Mouse (Mus musculus) embryonic facial prominence, embryonic 13.5 days (tissue): Measurements from ENCODE around the gene Jund. TPM values are rescaled to one million over a fixed set of nuclear protein-coding genes. Genes with fewer than 3 reads are reported as not detected.
A peak's percentile ranks its signal among the peaks of the same experiment; 100 is the strongest.

Experiments used
- ATAC-seq: fragments of 200-750 bp; cut with Nextera tagmentation; 2 replicates; pipeline ENCODE4 v1.8.0; 2017; ENCODE audit warnings: low read depth; ENCODE audit not compliant: insufficient number of reproducible peaks, insufficient read depth, low FRiP score, low TSS enrichment
- H3K27ac ChIP-seq: fragments of 300-500 bp; sonication (generic); 2 replicates; pipeline ENCODE4 v1.5.1; 2015; ENCODE audit warnings: moderate library complexity, mild to moderate bottlenecking, inconsistent platforms
- H3K27me3 ChIP-seq: fragments of 300-500 bp; sonication (generic); 2 replicates; pipeline ENCODE4 v1.6.1; 2015; ENCODE audit warnings: mild to moderate bottlenecking, inconsistent platforms
- H3K36me3 ChIP-seq: fragments of 300-500 bp; sonication (generic); 2 replicates; pipeline ENCODE4 v1.6.1; 2015; ENCODE audit warnings: mild to moderate bottlenecking, inconsistent platforms
- H3K4me1 ChIP-seq: fragments of 300-500 bp; sonication (generic); 2 replicates; pipeline ENCODE4 v1.6.1; 2015; ENCODE audit warnings: inconsistent platforms
- H3K4me2 ChIP-seq: fragments of 300-500 bp; sonication (generic); 2 replicates; pipeline ENCODE4 v1.6.1; 2015; ENCODE audit warnings: moderate library complexity, mild to moderate bottlenecking, inconsistent platforms
- H3K4me3 ChIP-seq: fragments of 300-500 bp; sonication (generic); 2 replicates; pipeline ENCODE4 v1.5.1; 2015; ENCODE audit warnings: mild to moderate bottlenecking, inconsistent platforms
- H3K9ac ChIP-seq: fragments of 300-500 bp; sonication (generic); 2 replicates; pipeline ENCODE4 v1.6.1; 2015; ENCODE audit warnings: mild to moderate bottlenecking, inconsistent platforms
- H3K9me3 ChIP-seq: fragments of 300-500 bp; sonication (generic); 2 replicates; pipeline ENCODE4 v1.6.1; 2016; ENCODE audit warnings: inconsistent platforms
- WGBS: fragments of 180-500 bp; shearing (Covaris S2); methylation state at CpG from one replicate; pipeline ENCODE4 v1.1.7; 2015; ENCODE audit warnings: mixed read lengths; 5-methylcytosine and 5-hydroxymethylcytosine counted together
- polyA plus RNA-seq: library from polyadenylated mRNA; unstranded; fragments of >200 nt; fragmentation: Nextera tagmentation; extraction: Ambion mirVana; gene quantifications from 2 replicates; pipeline ENCODE4 v1.2.1, GENCODE M21; 2015

The Jund gene
- polyA plus RNA-seq, 1 experiment from 2014 or later, result 68.5 TPM

DNA sequence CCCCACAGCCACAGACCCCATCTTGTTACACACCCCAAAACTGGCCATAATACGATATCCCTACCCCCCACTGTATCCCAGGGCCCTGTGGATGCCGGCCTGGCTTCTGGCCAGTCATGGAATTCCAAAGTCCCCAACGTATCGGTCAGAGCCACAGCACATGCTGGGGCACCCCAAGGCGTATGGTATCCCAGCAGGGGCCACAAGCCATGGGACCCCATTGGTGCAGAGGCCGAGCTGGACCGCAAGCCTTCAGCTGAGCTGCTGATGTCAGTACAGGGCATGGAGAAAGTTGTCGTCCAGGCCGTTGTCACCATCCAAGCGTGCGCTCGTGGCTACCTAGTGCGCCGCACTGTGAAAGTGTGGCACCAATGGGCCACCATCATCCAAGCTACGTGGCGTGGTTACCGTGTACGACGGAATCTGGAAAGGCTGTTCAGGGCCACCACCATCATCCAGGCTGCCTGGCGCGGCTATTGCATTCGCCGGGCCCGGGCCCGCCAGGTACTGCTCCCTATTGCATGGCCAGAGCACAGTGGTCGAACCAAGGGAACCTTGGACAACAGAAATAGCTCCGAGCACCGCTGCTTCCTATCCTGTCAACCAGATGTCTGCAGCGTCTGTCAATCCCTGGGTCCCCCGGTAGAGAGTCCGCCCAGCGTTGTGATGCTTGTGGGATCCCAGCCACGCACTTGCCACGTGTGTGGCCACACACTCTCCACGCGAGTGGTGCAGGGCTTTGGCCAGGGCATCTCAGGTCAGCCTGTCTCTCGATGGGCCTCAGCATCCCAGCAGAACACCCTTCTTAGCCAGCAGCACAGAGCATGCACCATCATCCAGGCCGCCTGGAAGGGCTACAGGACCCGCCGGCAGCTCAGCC is 18.0 kb downstream of the Jund start:
- Histone ChIP-seq H3K4me3 (no peak overlapping the region), H3K4me2 (no peak overlapping the region), H3K4me1 (no peaks in the 10 kb centered on the region), H3K27ac (no peak overlapping the region), H3K27me3 (no peaks in the 10 kb centered on the region), H3K36me3 (no peaks in the 10 kb centered on the region), H3K9me3 (no peaks in the 10 kb centered on the region), H3K9ac (no peak overlapping the region)
- 84% methylated on average over 40 of the region's 40 CpGs for WGBS
- no peak for ATAC-seq

GRCm38 (mm10) chr8:70718297-70718696 is 19.5 kb downstream of the Jund start, which contains the start of gene Gm3336:
Gene Gm3336 (plus strand): TSS chr8:70718543.
- 2% methylated on average over 19 of the region's 19 CpGs for WGBS
- H3K9ac ChIP-seq, result peak within 1 kb of the TSS; percentile 6; the same call in 1 of the 2 replicates
- no peak for ATAC-seq
- H3K27me3 ChIP-seq, result no peaks in the 10 kb centered on the region
- H3K9me3 ChIP-seq, result no peaks in the 10 kb centered on the region
- no peaks in the 10 kb centered on the region for H3K36me3 ChIP-seq
- H3K27ac ChIP-seq, result no peak within 1 kb of the TSS
- no peaks in the 10 kb centered on the region for H3K4me1 ChIP-seq
- peak within 1 kb of the TSS; percentile 24; the same call in 1 of the 2 replicates for H3K4me2 ChIP-seq
- no peak within 1 kb of the TSS for H3K4me3 ChIP-seq

- Histone ChIP-seq H3K4me1 (no peaks in the 10 kb centered on the region), H3K27me3 (no peaks in the 10 kb centered on the region), H3K27ac (no peak overlapping the region), H3K4me3 (no peak overlapping the region), H3K4me2 (no peak overlapping the region), H3K9ac (no peak overlapping the region), H3K9me3 (no peaks in the 10 kb centered on the region), H3K36me3 (no peaks in the 10 kb centered on the region)
- ATAC-seq, result no peak
- WGBS, result 65% methylated on average over 9 of the region's 9 CpGs
These were observed 21.1 kb downstream of the Jund start for GRCm38 (mm10) chr8:70719796-70720270.

DNA sequence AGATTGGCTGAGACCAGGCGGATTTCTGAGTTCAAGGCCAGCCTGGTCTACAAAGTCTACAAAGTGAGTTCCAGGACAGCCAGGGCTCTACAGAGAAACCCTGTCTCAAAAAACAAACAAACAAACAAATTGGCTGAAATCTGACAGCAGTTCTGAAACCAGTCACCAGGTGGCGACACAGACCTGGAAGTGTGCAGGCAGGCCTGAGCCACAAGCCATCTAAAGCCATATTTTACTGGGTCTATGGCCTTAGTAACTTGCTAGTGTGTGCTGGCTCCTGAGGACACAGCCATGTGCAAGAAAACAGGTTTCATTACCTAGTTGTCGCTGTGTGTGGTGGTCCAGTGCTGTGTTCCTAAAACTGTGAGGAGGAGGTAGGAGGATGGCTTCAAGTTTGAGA is 22.0 kb downstream of the Jund start:
- ATAC-seq, result no peak
- H3K4me1 ChIP-seq, result no peaks in the 10 kb centered on the region
- H3K9me3 ChIP-seq, result no peaks in the 10 kb centered on the region
- WGBS, result 4% methylated on average over 3 of the region's 3 CpGs
- H3K4me2 ChIP-seq, result no peak overlapping the region
- H3K9ac ChIP-seq, result no peak overlapping the region
- no peak overlapping the region for H3K27ac ChIP-seq
- H3K36me3 ChIP-seq, result no peaks in the 10 kb centered on the region
- H3K27me3 ChIP-seq, result peaks cover 4% of the 10 kb centered on the region
- H3K4me3 ChIP-seq, result no peak overlapping the region

DNA sequence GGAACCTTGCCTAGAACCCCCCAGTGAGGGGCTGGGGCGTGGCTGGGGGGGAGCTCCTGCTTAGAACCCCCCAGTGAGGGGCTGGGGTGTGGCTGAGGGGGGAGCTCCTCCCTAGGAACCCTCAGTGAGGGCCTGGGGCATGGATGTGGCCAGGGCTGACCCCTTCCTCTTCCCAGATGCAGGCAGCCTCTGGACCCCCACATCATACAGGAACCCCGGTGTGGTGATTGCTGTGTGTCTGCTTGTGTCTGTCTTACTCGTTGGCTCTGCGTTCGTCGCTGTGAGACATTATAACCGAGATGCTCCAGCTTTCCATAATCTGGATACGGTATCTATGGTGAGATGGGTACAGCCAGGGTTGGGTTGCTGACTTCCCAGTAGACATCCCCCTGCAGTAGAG is 22.9 kb downstream of the Jund start:
- ATAC-seq, result no peak
- Histone ChIP-seq H3K27me3 (peaks cover 12% of the 10 kb centered on the region), H3K4me2 (no peak overlapping the region), H3K27ac (no peak overlapping the region), H3K4me3 (no peak overlapping the region), H3K4me1 (0 out of 2 replicates have a peak, but pooled peaks cover 3% of the 10 kb centered on the region), H3K9me3 (no peaks in the 10 kb centered on the region), H3K36me3 (no peaks in the 10 kb centered on the region), H3K9ac (no peak overlapping the region)
- 84% methylated on average over 8 of the region's 8 CpGs for WGBS

GRCm38 (mm10) chr8:70723486-70724210 is 24.9 kb downstream of the Jund start, which contains the start of gene Pde4c:
Gene Pde4c (plus strand): TSS chr8:70723720.
- Histone ChIP-seq H3K27ac (no peak within 1 kb of the TSS), H3K27me3 (peaks cover 32% of the 10 kb centered on the region), H3K4me1 (0 out of 2 replicates have a peak, but pooled peaks cover 3% of the 10 kb centered on the region), H3K4me2 (no peak within 1 kb of the TSS), H3K9me3 (no peaks in the 10 kb centered on the region), H3K4me3 (no peak within 1 kb of the TSS), H3K36me3 (no peaks in the 10 kb centered on the region), H3K9ac (no peak within 1 kb of the TSS)
- ATAC-seq, result 0 out of 2 replicates have a peak, but pooled peaks have one; percentile 18
- 60% methylated on average over 7 of the region's 7 CpGs for WGBS

DNA sequence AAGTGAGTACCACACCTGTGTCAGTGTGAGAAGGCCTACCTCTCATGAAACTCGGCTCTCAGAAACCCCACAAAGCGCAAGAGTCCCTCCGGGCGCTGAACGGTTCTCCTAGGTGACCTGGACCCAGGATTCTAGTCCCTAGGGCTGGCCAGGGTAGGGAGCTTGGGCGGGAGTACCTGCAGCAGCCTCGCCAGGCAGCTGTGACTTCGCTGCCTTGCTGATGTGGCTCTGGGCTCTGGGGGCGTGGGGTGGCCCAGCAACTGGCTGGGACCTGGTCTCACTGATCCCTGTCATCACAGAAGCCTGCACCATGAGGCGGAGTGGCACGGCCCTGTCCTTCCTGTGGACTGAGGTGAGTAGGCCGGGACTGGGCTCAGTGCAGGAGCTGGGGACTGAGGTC is 25.5 kb downstream of the Jund start:
- peaks cover 37% of the 10 kb centered on the region for H3K27me3 ChIP-seq
- no peak overlapping the region for H3K4me3 ChIP-seq
- H3K27ac ChIP-seq, result no peak overlapping the region
- H3K4me2 ChIP-seq, result no peak overlapping the region
- no peaks in the 10 kb centered on the region for H3K9me3 ChIP-seq
- no peak for ATAC-seq
- no peaks in the 10 kb centered on the region for H3K36me3 ChIP-seq
- H3K9ac ChIP-seq, result no peak overlapping the region
- 77% methylated on average over 12 of the region's 12 CpGs for whole genome bisulfite sequencing
- 0 out of 2 replicates have a peak, but pooled peaks cover 3% of the 10 kb centered on the region for H3K4me1 ChIP-seq

DNA sequence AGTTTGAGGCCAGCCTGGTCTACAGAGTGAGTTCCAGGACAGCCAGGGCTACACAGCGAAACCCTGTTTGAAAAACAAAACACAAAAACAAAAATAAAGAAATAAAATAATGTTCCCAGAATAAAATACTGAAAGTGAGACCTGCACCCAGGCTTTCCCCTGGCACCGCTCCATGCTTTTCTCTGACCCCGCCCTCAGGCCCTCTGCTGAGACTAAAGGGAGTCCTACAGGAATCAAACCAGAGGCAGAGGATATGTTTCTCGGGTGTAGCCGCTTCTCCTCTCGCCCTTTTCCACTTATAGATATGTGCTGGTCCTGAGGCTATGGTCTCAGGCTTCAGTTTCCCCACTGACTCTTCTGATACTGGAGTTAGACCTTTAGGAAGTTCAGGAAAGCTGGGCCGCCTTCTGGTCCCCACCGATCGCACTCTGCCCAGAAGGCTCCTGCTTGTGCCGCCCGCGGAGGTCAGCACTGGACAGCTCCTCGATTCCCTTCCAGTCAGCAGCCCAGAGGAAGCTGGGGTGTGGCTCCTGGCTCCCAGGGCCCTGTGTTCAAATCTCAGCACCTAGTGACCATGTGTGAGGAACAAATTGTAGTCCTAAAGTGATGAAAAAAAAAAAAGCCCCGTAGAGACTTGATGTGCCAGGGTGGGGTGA is 27.2 kb downstream of the Jund start:
- 23% methylated on average over 14 of the region's 14 CpGs for WGBS
- peaks cover 54% of the 10 kb centered on the region for H3K27me3 ChIP-seq

GRCm38 (mm10) chr8:70726721-70727120 is 28.0 kb downstream of the Jund start:
- H3K9ac ChIP-seq, result no peak overlapping the region
- no peak overlapping the region for H3K27ac ChIP-seq
- peaks cover 60% of the 10 kb centered on the region for H3K27me3 ChIP-seq
- no peak overlapping the region for H3K4me2 ChIP-seq
- H3K36me3 ChIP-seq, result no peaks in the 10 kb centered on the region
- no peak for ATAC-seq
- H3K4me3 ChIP-seq, result no peak overlapping the region
- no peaks in the 10 kb centered on the region for H3K9me3 ChIP-seq
- 44% methylated on average over 11 of the region's 11 CpGs for WGBS
- H3K4me1 ChIP-seq, result peaks cover 11% of the 10 kb centered on the region

More for the DNA sequence above, 27.2 kb downstream of the Jund start:
- H3K9me3 ChIP-seq, result no peaks in the 10 kb centered on the region
- no peak overlapping the region for H3K4me3 ChIP-seq
- H3K4me2 ChIP-seq, result no peak overlapping the region
- no peak overlapping the region for H3K27ac ChIP-seq
- peaks cover 11% of the 10 kb centered on the region for H3K4me1 ChIP-seq
- no peak for ATAC-seq
- H3K36me3 ChIP-seq, result no peaks in the 10 kb centered on the region
- no peak overlapping the region for H3K9ac ChIP-seq

GRCm38 (mm10) chr8:70729808-70730475 is 31.2 kb downstream of the Jund start:
- ATAC-seq, result no peak
- Histone ChIP-seq H3K36me3 (no peaks in the 10 kb centered on the region), H3K9ac (peak overlapping the region; percentile 52; the same call in 1 of the 2 replicates), H3K27ac (no peak overlapping the region), H3K4me2 (peak overlapping the region; percentile 63), H3K27me3 (peaks cover 70% of the 10 kb centered on the region), H3K9me3 (no peaks in the 10 kb centered on the region), H3K4me1 (peaks cover 11% of the 10 kb centered on the region), H3K4me3 (peak overlapping the region; percentile 37)
- WGBS, result 3% methylated on average over 34 of the region's 34 CpGs

GRCm38 (mm10) chr8:70730956-70731355 is 32.2 kb downstream of the Jund start:
- H3K9ac ChIP-seq, result no peak overlapping the region
- H3K4me2 ChIP-seq, result no peak overlapping the region
- peaks cover 9% of the 10 kb centered on the region for H3K4me1 ChIP-seq
- no peak overlapping the region for H3K27ac ChIP-seq
- no peaks in the 10 kb centered on the region for H3K9me3 ChIP-seq
- WGBS, result 88% methylated on average over 4 of the region's 4 CpGs
- H3K4me3 ChIP-seq, result no peak overlapping the region
- H3K27me3 ChIP-seq, result peaks cover 64% of the 10 kb centered on the region
- ATAC-seq, result no peak
- H3K36me3 ChIP-seq, result no peaks in the 10 kb centered on the region
